Mouse (Mus musculus): ENCODE data around the gene Rnf187. TPM values are rescaled to one million over a fixed set of nuclear protein-coding genes. Genes with fewer than 3 reads are reported as not detected.

Gene Rnf187
- 241 and 245 TPM in 2 replicates for polyA plus RNA-seq (2015; fragmentation: Nextera tagmentation; extraction: Ambion mirVana)

DNA sequence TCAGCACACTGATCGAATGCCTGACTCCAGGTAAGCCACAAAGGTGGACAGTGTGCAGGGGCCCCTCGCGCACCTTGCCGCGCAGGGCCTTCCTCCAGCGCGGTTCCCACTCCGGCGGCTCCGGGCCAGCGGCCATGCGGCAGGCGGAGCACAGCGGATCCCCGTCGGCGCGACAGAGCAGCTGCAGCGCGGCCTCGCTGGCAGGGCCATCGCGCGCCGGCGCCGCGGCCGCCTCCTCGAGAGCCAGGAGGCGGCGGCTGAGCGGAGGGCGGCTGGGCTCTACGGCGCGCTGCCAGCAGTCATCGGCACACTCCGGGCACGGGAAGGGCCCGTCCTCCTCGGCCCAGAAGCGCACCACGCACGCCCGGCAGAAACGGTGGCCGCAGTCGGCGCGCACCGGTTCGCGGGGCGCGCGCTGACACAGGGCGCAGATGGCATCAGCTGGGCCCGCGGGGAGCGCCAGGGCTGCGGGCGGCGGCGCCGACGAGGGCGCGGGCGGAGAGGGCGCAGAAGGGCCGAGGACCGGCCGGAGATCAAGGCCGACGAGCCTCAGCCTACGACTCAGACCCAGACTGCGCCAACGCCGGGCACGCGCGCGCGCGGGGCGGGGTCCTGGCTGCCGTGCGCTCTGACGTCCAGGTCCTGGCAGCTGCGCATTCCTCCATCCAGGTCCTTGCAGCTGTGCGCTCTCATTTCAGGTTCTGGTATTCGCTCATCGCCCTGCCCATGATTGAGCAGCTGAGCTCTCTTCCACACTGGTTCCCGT, at the start of gene Rnf187:
Rnf187 (minus strand) TSS at position 595 of the 766 bp plus-strand sequence.
- peak; percentile 96 for ATAC-seq (ENCODE audit: borderline replicate concordance, extremely low read depth, low FRiP score, low TSS enrichment)
- under 1% methylated on average over 82 of the region's 95 CpGs for WGBS
- H3K27me3 ChIP-seq: no peaks in the 10 kb centered on the region; the same call in 1 of the 2 replicates
- peak within 1 kb of the TSS; percentile 96 for H3K9ac ChIP-seq
- H3K4me3 ChIP-seq: peak within 1 kb of the TSS; percentile 79
- peaks cover 20% of the 10 kb centered on the region for H3K4me1 ChIP-seq
- peak within 1 kb of the TSS; percentile 96 for H3K27ac ChIP-seq
- no peaks in the 10 kb centered on the region for H3K9me3 ChIP-seq
- H3K36me3 ChIP-seq: peaks cover 26% of the 10 kb centered on the region
- H3K4me2 ChIP-seq: peak within 1 kb of the TSS; percentile 76

DNA sequence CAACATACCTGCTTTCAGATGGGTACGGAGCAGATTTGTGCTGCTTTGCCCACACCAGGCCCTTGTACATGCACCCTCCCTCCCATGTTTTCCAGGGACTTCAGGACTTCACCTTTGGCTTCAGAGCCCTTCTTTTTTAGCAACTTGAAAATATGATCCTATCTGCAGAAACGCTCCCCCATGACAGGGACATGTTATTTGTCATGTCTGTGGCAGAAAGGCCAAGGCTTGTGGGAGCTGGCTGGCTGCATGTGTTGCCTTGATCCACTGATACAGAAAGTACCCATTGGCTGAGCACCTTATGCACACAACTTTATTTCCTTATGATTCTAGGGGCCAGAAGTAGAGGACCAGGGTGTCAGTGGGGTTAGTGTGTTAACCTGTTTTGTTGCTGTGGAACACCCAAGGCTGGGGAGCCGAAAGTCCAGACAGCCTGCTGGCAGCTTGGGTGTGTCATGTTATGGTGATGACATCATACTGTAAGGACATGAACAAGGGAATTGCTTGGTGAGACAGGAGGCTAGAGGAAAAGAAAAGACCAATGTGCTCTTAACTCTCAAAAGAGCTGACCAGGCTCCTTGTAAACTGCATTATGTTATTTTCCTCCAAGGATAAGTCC, 46.7 kb upstream of the Rnf187 start:
- no peak for ATAC-seq (ENCODE audit: borderline replicate concordance, extremely low read depth, low FRiP score, low TSS enrichment)
- no peak overlapping the region for H3K9ac ChIP-seq
- H3K27ac ChIP-seq: no peak overlapping the region
- H3K4me1 ChIP-seq: peaks cover 9% of the 10 kb centered on the region
- no peak overlapping the region for H3K4me3 ChIP-seq
- H3K36me3 ChIP-seq: peaks cover 66% of the 10 kb centered on the region
- 93% methylated on average over 3 of the region's 3 CpGs for WGBS
- H3K9me3 ChIP-seq: no peaks in the 10 kb centered on the region
- no peak overlapping the region for H3K4me2 ChIP-seq
- no peaks in the 10 kb centered on the region for H3K27me3 ChIP-seq

DNA sequence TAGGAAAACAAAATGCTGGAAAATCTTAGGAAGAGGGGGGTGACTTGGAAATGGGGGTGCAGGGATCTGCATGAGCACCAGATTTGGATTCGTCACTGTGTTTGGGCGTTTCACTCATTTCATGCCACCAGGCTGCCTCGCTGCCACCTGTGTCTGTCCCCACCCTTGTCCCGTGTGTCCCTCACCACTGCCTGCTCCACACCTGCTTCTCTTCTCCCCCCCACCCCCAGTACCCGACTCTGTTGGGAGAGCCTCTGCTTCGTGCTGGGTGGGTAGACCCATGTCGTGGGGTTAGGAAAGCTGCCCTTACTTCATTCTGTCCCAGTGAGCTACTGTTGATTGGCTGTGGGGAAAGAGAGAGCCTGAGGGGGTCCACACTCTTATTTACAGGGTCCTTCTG, 45.9 kb upstream of the Rnf187 start:
- H3K4me1 ChIP-seq: peaks cover 16% of the 10 kb centered on the region
- H3K4me3 ChIP-seq: no peak overlapping the region
- no peak overlapping the region for H3K4me2 ChIP-seq
- H3K27ac ChIP-seq: no peak overlapping the region
- no peaks in the 10 kb centered on the region for H3K27me3 ChIP-seq
- no peaks in the 10 kb centered on the region for H3K9me3 ChIP-seq
- 92% methylated on average over 7 of the region's 7 CpGs for WGBS
- no peak for ATAC-seq (ENCODE audit: borderline replicate concordance, extremely low read depth, low FRiP score, low TSS enrichment)
- H3K36me3 ChIP-seq: peaks cover 59% of the 10 kb centered on the region
- H3K9ac ChIP-seq: no peak overlapping the region

DNA sequence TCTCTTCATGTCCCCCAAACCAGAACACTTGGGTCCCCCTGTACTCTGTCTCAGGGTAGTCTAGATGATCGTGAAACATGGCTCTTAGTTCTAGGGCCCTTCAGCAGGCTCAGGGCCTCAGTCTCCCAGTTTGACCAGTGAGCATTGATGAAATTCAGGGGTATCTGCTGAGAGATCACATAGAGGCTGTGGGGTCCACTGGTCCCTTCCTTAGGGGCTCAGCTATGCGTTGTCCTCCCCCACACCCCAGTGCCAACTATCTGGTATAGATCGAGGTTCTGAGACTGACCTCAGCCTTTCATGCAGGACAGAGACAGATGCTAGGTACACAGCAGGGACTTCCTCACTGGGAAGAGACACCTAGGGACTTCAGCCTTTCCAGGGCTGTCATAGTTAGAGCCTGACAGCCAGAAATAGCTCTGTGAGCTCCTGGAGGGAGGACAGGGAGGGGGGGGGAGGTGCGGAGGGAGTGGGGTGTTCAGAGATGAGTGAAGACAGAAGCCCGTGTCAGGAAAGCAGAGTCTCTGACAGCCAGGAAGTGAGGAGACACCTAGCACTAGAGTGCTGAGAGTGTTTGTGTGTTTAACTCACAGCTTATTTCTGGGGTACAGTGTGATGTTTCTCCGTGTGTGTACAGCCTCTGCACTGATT, 45.1 kb upstream of the Rnf187 start:
- no peak for ATAC-seq (ENCODE audit: borderline replicate concordance, extremely low read depth, low FRiP score, low TSS enrichment)
- H3K9me3 ChIP-seq: no peaks in the 10 kb centered on the region
- peaks cover 24% of the 10 kb centered on the region for H3K4me1 ChIP-seq
- no peak overlapping the region for H3K4me2 ChIP-seq
- WGBS: 65% methylated on average over 6 of the region's 6 CpGs
- H3K4me3 ChIP-seq: no peak overlapping the region
- no peak overlapping the region for H3K27ac ChIP-seq
- peaks cover 52% of the 10 kb centered on the region for H3K36me3 ChIP-seq
- no peaks in the 10 kb centered on the region for H3K27me3 ChIP-seq
- no peak overlapping the region for H3K9ac ChIP-seq

DNA sequence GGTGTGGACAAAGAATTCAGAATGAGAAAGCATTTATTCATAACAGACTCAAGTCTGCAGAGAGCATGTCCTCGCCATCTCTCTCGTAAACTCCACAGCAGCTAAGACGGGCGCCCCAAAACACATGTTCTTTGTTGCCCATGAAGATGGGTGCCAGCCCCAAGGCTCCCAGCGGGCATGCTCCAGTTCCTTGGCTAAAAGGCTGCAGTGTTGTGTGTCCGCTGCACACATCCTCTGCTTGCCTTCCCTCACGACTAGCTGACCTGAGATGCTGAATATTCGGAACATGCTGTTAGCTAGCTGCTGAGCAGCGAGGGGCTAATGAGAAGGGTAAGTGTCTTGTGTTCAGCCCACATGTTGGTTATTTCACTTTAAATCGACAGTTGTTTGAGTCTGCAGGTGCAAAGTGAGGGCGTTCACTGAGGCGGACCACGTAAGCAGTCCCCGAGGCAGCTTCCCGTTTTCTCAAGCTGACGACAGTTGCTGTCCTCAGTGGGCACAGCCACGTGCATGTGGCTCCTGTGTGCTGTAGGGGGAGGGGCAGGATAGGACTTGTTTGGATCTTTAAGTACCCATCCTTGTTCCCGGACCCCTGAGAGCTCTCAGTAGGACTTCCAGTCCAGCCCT, 43.9 kb upstream of the Rnf187 start:
- Histone ChIP-seq H3K4me3 (no peak overlapping the region), H3K36me3 (peaks cover 52% of the 10 kb centered on the region), H3K9ac (no peak overlapping the region), H3K27ac (no peak overlapping the region), H3K27me3 (no peaks in the 10 kb centered on the region), H3K4me1 (peaks cover 27% of the 10 kb centered on the region), H3K9me3 (no peaks in the 10 kb centered on the region), H3K4me2 (no peak overlapping the region)
- no peak for ATAC-seq (ENCODE audit: borderline replicate concordance, extremely low read depth, low FRiP score, low TSS enrichment)
- WGBS: 89% methylated on average over 18 of the region's 18 CpGs

DNA sequence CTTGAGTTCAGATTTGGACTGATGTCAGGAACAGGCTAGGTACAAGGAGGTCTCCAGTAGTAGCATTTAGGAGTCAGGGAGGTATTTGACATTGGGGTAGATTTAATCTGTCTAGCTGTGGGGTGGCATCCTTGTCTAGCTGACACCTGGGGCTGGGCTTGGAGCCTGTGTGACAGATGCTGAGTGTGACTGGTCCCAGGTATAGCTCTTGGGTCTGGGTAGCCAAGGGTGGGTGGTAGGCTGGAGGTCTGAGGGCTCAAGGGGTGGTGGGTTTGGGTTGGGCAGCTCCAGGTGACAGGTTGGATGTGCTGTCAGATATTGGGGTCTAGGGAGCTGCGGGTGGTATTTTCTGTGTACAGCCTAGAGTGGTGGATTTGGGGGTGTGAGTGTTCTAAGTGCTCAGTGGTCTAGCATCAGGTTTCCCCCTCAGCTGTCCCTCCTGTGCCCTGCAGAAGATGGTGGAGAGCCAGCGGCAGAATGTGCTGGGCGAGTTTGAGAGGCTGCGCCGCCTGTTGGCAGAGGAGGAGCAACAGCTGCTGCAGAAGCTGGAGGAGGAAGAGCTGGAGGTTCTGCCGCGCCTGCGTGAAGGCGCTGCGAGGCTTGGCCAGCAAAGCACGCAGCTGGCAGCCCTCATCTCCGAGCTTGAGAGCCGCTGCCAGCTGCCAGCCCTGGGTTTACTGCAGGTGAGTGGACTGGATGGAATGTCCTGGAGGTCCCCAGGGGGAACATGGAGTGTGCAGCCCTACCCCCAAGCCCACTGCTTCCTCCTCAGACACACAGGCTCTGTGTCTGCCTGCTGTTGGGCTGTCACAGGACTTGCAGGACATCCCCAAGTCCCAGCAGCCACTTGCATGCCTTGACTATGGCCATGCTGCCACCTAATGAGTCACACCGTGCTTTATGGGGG, 43.1 kb upstream of the Rnf187 start:
- no peak for ATAC-seq (ENCODE audit: borderline replicate concordance, extremely low read depth, low FRiP score, low TSS enrichment)
- Histone ChIP-seq H3K4me3 (no peak overlapping the region), H3K27ac (no peak overlapping the region), H3K9ac (no peak overlapping the region), H3K36me3 (peaks cover 44% of the 10 kb centered on the region), H3K4me2 (no peak overlapping the region), H3K4me1 (peaks cover 30% of the 10 kb centered on the region), H3K9me3 (no peaks in the 10 kb centered on the region), H3K27me3 (no peaks in the 10 kb centered on the region)
- 56% methylated on average over 14 of the region's 14 CpGs for WGBS

DNA sequence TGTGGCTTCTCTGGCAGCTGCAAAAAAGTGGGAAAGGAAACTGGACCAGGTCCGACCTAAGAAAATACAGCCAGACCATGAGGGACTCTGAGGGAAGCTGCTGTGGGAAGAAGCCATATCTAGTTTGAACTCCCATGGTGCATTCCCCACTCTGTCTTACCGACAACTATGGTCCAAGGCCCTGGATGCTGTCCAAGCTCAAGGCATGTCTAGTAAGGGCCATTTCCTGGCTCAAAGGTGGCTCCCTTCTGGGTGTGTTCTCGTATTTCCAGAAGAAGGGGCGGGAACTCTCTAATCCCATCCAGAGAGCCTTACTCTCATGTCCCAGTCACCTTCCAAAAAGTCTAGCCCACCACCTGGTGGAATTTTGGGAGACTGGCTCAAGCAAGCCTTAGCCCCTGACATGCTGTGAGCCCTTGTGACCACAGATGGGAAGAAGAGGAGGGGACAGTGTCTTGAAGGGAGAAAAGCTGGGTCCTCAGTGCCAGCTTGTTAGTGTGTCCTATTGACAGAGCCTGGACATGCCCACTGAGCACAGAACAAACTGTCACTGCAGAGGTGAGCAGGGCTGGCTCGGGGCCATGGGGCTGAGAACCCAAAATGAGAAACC, 41.8 kb upstream of the Rnf187 start:
- Histone ChIP-seq H3K4me3 (no peak overlapping the region), H3K36me3 (peaks cover 32% of the 10 kb centered on the region), H3K4me2 (peak overlapping the region; percentile 92; the same call in 1 of the 2 replicates), H3K4me1 (peaks cover 34% of the 10 kb centered on the region), H3K9ac (no peak overlapping the region), H3K27ac (no peak overlapping the region), H3K27me3 (no peaks in the 10 kb centered on the region), H3K9me3 (no peaks in the 10 kb centered on the region)
- 51% methylated on average over 5 of the region's 5 CpGs for WGBS
- ATAC-seq (ENCODE audit: borderline replicate concordance, extremely low read depth, low FRiP score, low TSS enrichment): no peak

DNA sequence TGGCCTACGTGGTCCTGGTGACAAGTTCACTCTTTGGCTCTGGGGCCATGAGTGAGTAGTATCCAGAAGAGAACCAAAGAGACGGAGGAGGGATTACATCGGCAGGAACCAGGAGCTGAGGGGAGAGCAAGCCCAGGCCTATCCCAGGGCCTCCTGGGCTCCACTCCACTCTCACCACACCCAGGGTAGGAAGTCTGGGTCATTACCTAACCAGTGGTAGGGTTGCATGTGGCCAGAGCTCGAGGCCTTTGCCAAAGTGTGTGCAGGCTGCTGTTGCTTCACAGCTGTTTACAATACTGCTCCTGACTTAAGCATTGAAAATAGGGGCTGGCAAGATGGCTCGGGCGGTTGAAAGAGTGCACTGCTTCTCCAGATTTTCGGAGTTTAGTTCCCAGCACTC, 40.9 kb upstream of the Rnf187 start:
- H3K9me3 ChIP-seq: no peaks in the 10 kb centered on the region
- WGBS: 74% methylated on average over 7 of the region's 7 CpGs
- H3K4me2 ChIP-seq: peak overlapping the region; percentile 92
- peak overlapping the region; percentile 93; the same call in 1 of the 2 replicates for H3K9ac ChIP-seq
- ATAC-seq (ENCODE audit: borderline replicate concordance, extremely low read depth, low FRiP score, low TSS enrichment): no peak
- no peak overlapping the region for H3K27ac ChIP-seq
- peaks cover 24% of the 10 kb centered on the region for H3K36me3 ChIP-seq
- H3K4me1 ChIP-seq: peaks cover 34% of the 10 kb centered on the region
- H3K4me3 ChIP-seq: peak overlapping the region; percentile 96
- H3K27me3 ChIP-seq: no peaks in the 10 kb centered on the region

DNA sequence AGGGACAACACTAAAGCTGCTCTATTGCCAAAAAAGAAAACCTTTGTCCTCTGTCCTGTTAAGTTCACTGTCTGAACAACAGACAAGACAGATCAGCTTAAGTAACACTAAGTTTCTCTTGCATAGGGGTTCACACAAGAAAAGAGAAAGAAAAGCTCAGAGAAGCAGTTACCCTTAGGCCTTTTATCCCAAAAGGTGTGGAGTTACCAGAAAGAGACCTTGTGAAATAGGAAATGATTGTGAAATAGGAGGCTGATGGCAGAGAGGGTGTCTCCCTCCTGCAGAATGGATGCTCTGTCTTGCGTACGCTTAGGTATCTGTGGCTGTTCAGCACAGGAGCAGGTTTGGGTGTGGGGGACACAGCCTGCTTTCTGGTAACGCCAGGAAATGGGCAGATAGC, 40.5 kb upstream of the Rnf187 start:
- WGBS: 76% methylated on average over 3 of the region's 3 CpGs
- H3K4me1 ChIP-seq: peaks cover 34% of the 10 kb centered on the region
- ATAC-seq (ENCODE audit: borderline replicate concordance, extremely low read depth, low FRiP score, low TSS enrichment): no peak
- H3K27me3 ChIP-seq: no peaks in the 10 kb centered on the region
- peak overlapping the region; percentile 96 for H3K4me3 ChIP-seq
- peaks cover 19% of the 10 kb centered on the region for H3K36me3 ChIP-seq
- no peak overlapping the region for H3K27ac ChIP-seq
- peak overlapping the region; percentile 93 for H3K9ac ChIP-seq
- no peaks in the 10 kb centered on the region for H3K9me3 ChIP-seq
- peak overlapping the region; percentile 92 for H3K4me2 ChIP-seq

DNA sequence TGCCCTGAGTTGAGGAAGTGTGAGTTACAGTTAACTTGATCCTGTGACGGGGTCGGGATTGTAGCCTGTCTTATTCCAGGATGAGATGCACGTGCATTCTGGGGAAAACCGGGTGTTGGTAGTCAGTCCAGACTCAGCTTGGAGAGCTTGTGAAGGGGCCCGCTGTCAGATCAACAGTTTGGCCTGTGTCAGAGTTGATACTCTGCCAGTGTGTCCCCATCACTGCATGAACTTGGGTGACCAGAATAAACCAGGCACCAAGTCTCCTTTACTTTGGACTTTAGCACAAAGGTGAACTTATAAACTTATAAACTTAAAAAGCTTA, 40.0 kb upstream of the Rnf187 start:
- H3K9ac ChIP-seq: peak overlapping the region; percentile 93
- no peak overlapping the region; the same call in 1 of the 2 replicates for H3K27ac ChIP-seq
- no peaks in the 10 kb centered on the region for H3K27me3 ChIP-seq
- WGBS: 2% methylated on average over 5 of the region's 5 CpGs
- ATAC-seq (ENCODE audit: borderline replicate concordance, extremely low read depth, low FRiP score, low TSS enrichment): no peak
- peaks cover 14% of the 10 kb centered on the region; the same call in 1 of the 2 replicates for H3K36me3 ChIP-seq
- H3K4me2 ChIP-seq: peak overlapping the region; percentile 92
- H3K4me3 ChIP-seq: peak overlapping the region; percentile 96
- H3K9me3 ChIP-seq: no peaks in the 10 kb centered on the region
- peaks cover 34% of the 10 kb centered on the region for H3K4me1 ChIP-seq

Data from lung, embryonic 15.5 days (tissue).